ENCODE assay signal across 10 mouse cellular contexts in genomic region chr17:26537722-26538471, GRCm38 (mm10). TPM values are rescaled to one million over a fixed set of nuclear protein-coding genes. Genes with fewer than 3 reads are reported as not detected.
DNase-seq lines count a peak whose midpoint lies in the region; ATAC-seq and TF ChIP-seq lines count a peak whose summit lies in the region.
"Had no signal": no experiment of that assay in that cellular context is flagged by ENCODE, and none has a peak within 500 bp of the region (broad histone marks: within the 10 kb centered on the region; RNA-seq: fewer than 3 reads in every experiment).

No protein-coding gene starts in this region.

- no peak overlapping the region for H3K9ac ChIP-seq in neural tube, embryonic 12.5 days
- H3K9ac ChIP-seq in liver, embryonic 11.5 days (ENCODE audit: low read depth, low read length), result no peak overlapping the region
- no peak overlapping the region; the same call in 1 of the 2 replicates for H3K9ac ChIP-seq in stomach, embryonic 16.5 days (ENCODE audit: low read length)
- H3K9ac ChIP-seq in forebrain, embryonic 11.5 days (ENCODE audit: low read length), result no peak overlapping the region
- H3K9ac ChIP-seq: hindbrain, embryonic 12.5 days; neural tube, embryonic 13.5 days had no signal

- peak overlapping the region; percentile 2; the same call in 1 of the 2 replicates for H3K4me2 ChIP-seq in neural tube, embryonic 12.5 days (replicated peaks)
- H3K4me2 ChIP-seq in liver, embryonic 11.5 days, result peak overlapping the region; percentile 40
- 0 out of 2 replicates have a peak overlapping the region, but pooled peaks have one; percentile 27 for H3K4me2 ChIP-seq in stomach, embryonic 16.5 days (ENCODE audit: low read depth, low read length)
- H3K4me2 ChIP-seq in forebrain, embryonic 11.5 days (ENCODE audit: low read depth, low read length, severe bottlenecking), result no peak overlapping the region
- H3K4me2 ChIP-seq: hindbrain, embryonic 12.5 days; neural tube, embryonic 13.5 days had no signal

- no peaks in the 10 kb centered on the region for H3K27me3 ChIP-seq in neural tube, embryonic 12.5 days (replicated peaks)
- no peaks in the 10 kb centered on the region for H3K27me3 ChIP-seq in liver, embryonic 11.5 days (replicated peaks; ENCODE audit: control insufficient read depth, insufficient read depth, low read length)
- H3K27me3 ChIP-seq in stomach, embryonic 16.5 days (ENCODE audit: control insufficient read depth, insufficient read depth, low read length), result no peaks in the 10 kb centered on the region
- no peaks in the 10 kb centered on the region for H3K27me3 ChIP-seq in forebrain, embryonic 11.5 days (ENCODE audit: control insufficient read depth, insufficient read depth, low read length)
- H3K27me3 ChIP-seq in thymus, adult 2 months (ENCODE audit: control insufficient read depth, insufficient read depth, low read length), result no peaks in the 10 kb centered on the region
- H3K27me3 ChIP-seq: hindbrain, embryonic 12.5 days; neural tube, embryonic 13.5 days had no signal

- H3K36me3 ChIP-seq in neural tube, embryonic 12.5 days, result no peaks in the 10 kb centered on the region
- no peaks in the 10 kb centered on the region for H3K36me3 ChIP-seq in liver, embryonic 11.5 days (ENCODE audit: control insufficient read depth, insufficient read depth, low read length)
- H3K36me3 ChIP-seq in stomach, embryonic 16.5 days (ENCODE audit: control insufficient read depth, insufficient read depth, low read length), result no peaks in the 10 kb centered on the region
- no peaks in the 10 kb centered on the region for H3K36me3 ChIP-seq in forebrain, embryonic 11.5 days (ENCODE audit: control insufficient read depth, insufficient read depth, low read length)
- no peaks in the 10 kb centered on the region for H3K36me3 ChIP-seq in thymus, adult 2 months (ENCODE audit: control insufficient read depth, insufficient read depth, low read length)
- H3K36me3 ChIP-seq: hindbrain, embryonic 12.5 days; neural tube, embryonic 13.5 days had no signal

- ATAC-seq in neural tube, embryonic 12.5 days (ENCODE audit: low FRiP score, low read depth), result no peak
- ATAC-seq in liver, embryonic 11.5 days (replicated peaks; ENCODE audit: low FRiP score), result no peak; the same call in 1 of the 2 replicates
- ATAC-seq in stomach, embryonic 16.5 days (ENCODE audit: insufficient read depth, low FRiP score), result peak; percentile 78; the same call in 1 of the 2 replicates
- ATAC-seq in forebrain, embryonic 11.5 days (replicated peaks; ENCODE audit: low FRiP score), result no peak

- TF ChIP-seq CTCF in thymus, adult 2 months (IDR thresholded peaks at IDR 0.05; ENCODE audit: borderline replicate concordance, control insufficient read depth, extremely low read depth, insufficient read depth, low read length, poor library complexity), result no peak

- H3K27ac ChIP-seq in neural tube, embryonic 12.5 days, result no peak overlapping the region
- H3K27ac ChIP-seq in liver, embryonic 11.5 days (ENCODE audit: low read depth, low read length), result no peak overlapping the region
- no peak overlapping the region; the same call in 1 of the 2 replicates for H3K27ac ChIP-seq in stomach, embryonic 16.5 days (ENCODE audit: low read length)
- H3K27ac ChIP-seq in forebrain, embryonic 11.5 days (ENCODE audit: low read depth, low read length), result no peak overlapping the region
- H3K27ac ChIP-seq in thymus, adult 2 months (ENCODE audit: control insufficient read depth, insufficient read depth, low read length), result no peak overlapping the region
- H3K27ac ChIP-seq: hindbrain, embryonic 12.5 days; neural tube, embryonic 13.5 days had no signal

- no peaks in the 10 kb centered on the region for H3K9me3 ChIP-seq in neural tube, embryonic 12.5 days
- no peaks in the 10 kb centered on the region for H3K9me3 ChIP-seq in liver, embryonic 11.5 days (ENCODE audit: control insufficient read depth, low read length)
- H3K9me3 ChIP-seq in stomach, embryonic 16.5 days (replicated peaks; ENCODE audit: control insufficient read depth, low read length), result no peaks in the 10 kb centered on the region
- H3K9me3 ChIP-seq in forebrain, embryonic 11.5 days (ENCODE audit: control insufficient read depth, low read length), result no peaks in the 10 kb centered on the region
- H3K9me3 ChIP-seq: hindbrain, embryonic 12.5 days; neural tube, embryonic 13.5 days had no signal

- H3K4me3 ChIP-seq in neural tube, embryonic 12.5 days, result no peak overlapping the region
- H3K4me3 ChIP-seq in liver, embryonic 11.5 days (ENCODE audit: low read depth, low read length), result no peak overlapping the region
- no peak overlapping the region for H3K4me3 ChIP-seq in stomach, embryonic 16.5 days (replicated peaks; ENCODE audit: low read length)
- no peak overlapping the region for H3K4me3 ChIP-seq in forebrain, embryonic 11.5 days (ENCODE audit: low read depth, low read length)
- no peak overlapping the region for H3K4me3 ChIP-seq in thymus, adult 2 months (ENCODE audit: control insufficient read depth, insufficient read depth, low read length)
- H3K4me3 ChIP-seq: hindbrain, embryonic 12.5 days; neural tube, embryonic 13.5 days had no signal

- DNase-seq in neural tube, embryonic 10.5 days (ENCODE audit: extremely low spot score, low spot score), result no peak
- peak; percentile 78 for DNase-seq in c-Kit-positive CD71-negative TER-119-negative erythroid progenitor cells, embryonic 14.5 days (ENCODE audit: low read depth)
- no peak for DNase-seq in liver, embryonic 11.5 days (ENCODE audit: low spot score)
- DNase-seq in right cerebral cortex, postnatal 14 days, result no peak
- no peak for DNase-seq in forebrain, embryonic 11.5 days (ENCODE audit: low spot score)
- DNase-seq in thymus, adult 2 months, result no peak

- 41% methylated on average over 6 of the region's 6 CpGs for WGBS in neural tube, embryonic 12.5 days
- whole genome bisulfite sequencing in liver, embryonic 11.5 days, result 28% methylated on average over 6 of the region's 6 CpGs
- WGBS in stomach, embryonic 16.5 days, result 21% methylated on average over 6 of the region's 6 CpGs
- WGBS in forebrain, embryonic 11.5 days, result 43% methylated on average over 6 of the region's 6 CpGs
- WGBS in thymus, adult 2 months, result 41% methylated on average over 6 of the region's 6 CpGs

- H3K4me1 ChIP-seq in neural tube, embryonic 12.5 days, result no peaks in the 10 kb centered on the region
- H3K4me1 ChIP-seq in liver, embryonic 11.5 days (replicated peaks; ENCODE audit: control insufficient read depth, insufficient read depth, low read length), result peaks cover 24% of the 10 kb centered on the region
- H3K4me1 ChIP-seq in stomach, embryonic 16.5 days (ENCODE audit: control insufficient read depth, insufficient read depth, low read length), result peaks cover 6% of the 10 kb centered on the region; the same call in 1 of the 2 replicates
- H3K4me1 ChIP-seq in forebrain, embryonic 11.5 days (replicated peaks; ENCODE audit: control insufficient read depth, insufficient read depth, low read length), result no peaks in the 10 kb centered on the region
- peaks cover 3% of the 10 kb centered on the region; the same call in 1 of the 2 replicates for H3K4me1 ChIP-seq in thymus, adult 2 months (replicated peaks; ENCODE audit: control insufficient read depth, insufficient read depth, low read length)
- H3K4me1 ChIP-seq: hindbrain, embryonic 12.5 days; neural tube, embryonic 13.5 days had no signal

- TF ChIP-seq POLR2A in thymus, adult 2 months (IDR thresholded peaks at IDR 0.05; ENCODE audit: control insufficient read depth, extremely low read depth, insufficient read depth, low read length, poor library complexity), result no peak

RNA-seq across cellular contexts. Expression of gene Ergic1, which starts 23.4 kb away (rescaled TPM):
- polyA plus RNA-seq in neural tube, embryonic 12.5 days (2016; fragmentation: Nextera tagmentation; extraction: Ambion mirVana), result 85.1 and 86.8 TPM in 2 replicates
- polyA plus RNA-seq in liver, embryonic 11.5 days (2014; fragmentation: Nextera tagmentation; extraction: Ambion mirVana), result 89.5 and 96.1 TPM in 2 replicates
- 111 and 116 TPM in 2 replicates for polyA plus RNA-seq in stomach, embryonic 16.5 days (2015; fragmentation: Nextera tagmentation; extraction: Ambion mirVana)
- polyA plus RNA-seq in forebrain, embryonic 11.5 days (2014; fragmentation: Nextera tagmentation; extraction: Ambion mirVana), result 139 and 145 TPM in 2 replicates
- 80.2 and 86.3 TPM in 2 replicates for polyA plus RNA-seq in thymus, adult 2 months (2012; rRNA removed)

RNA-seq across cellular contexts. Expression of gene Dusp1, which starts 24.0 kb away (rescaled TPM):
- 33.6 and 36.8 TPM in 2 replicates for polyA plus RNA-seq in neural tube, embryonic 12.5 days (2016; fragmentation: Nextera tagmentation; extraction: Ambion mirVana)
- 18.6 and 22.7 TPM in 2 replicates for polyA plus RNA-seq in liver, embryonic 11.5 days (2014; fragmentation: Nextera tagmentation; extraction: Ambion mirVana)
- 18.3 and 20.4 TPM in 2 replicates for polyA plus RNA-seq in stomach, embryonic 16.5 days (2015; fragmentation: Nextera tagmentation; extraction: Ambion mirVana)
- polyA plus RNA-seq in forebrain, embryonic 11.5 days (2014; fragmentation: Nextera tagmentation; extraction: Ambion mirVana), result 35.7 and 37.6 TPM in 2 replicates
- polyA plus RNA-seq in thymus, adult 2 months (2012; rRNA removed), result 53.8 and 59.3 TPM in 2 replicates
